Mouse (Mus musculus) forebrain, embryonic 13.5 days (tissue): Measurements from ENCODE around the gene Myh10. TPM values are rescaled to one million over a fixed set of nuclear protein-coding genes. Genes with fewer than 3 reads are reported as not detected.
A peak's percentile ranks its signal among the peaks of the same experiment; 100 is the strongest.

Experiments
- ATAC-seq: fragments of 200-750 bp; cut with Nextera tagmentation; 2 replicates; pipeline ENCODE4 v1.8.0; 2017
- H3K27ac ChIP-seq: fragments of 300-500 bp; sonication (generic); 2 replicates; pipeline ENCODE4 v1.5.1; 2015; ENCODE audit warnings: inconsistent platforms, mild to moderate bottlenecking, moderate library complexity
- H3K27me3 ChIP-seq: fragments of 300-500 bp; sonication (generic); 2 replicates; pipeline ENCODE4 v1.6.1; 2015; ENCODE audit warnings: mild to moderate bottlenecking, inconsistent platforms
- H3K36me3 ChIP-seq: fragments of 300-500 bp; sonication (generic); 2 replicates; pipeline ENCODE4 v1.6.1; 2015; ENCODE audit warnings: mild to moderate bottlenecking, inconsistent platforms; ENCODE audit not compliant: poor library complexity, severe bottlenecking
- H3K4me1 ChIP-seq: fragments of 300-500 bp; sonication (generic); 2 replicates; pipeline ENCODE4 v1.6.1; 2015; ENCODE audit warnings: inconsistent platforms
- H3K4me2 ChIP-seq: fragments of 300-500 bp; sonication (generic); 2 replicates; pipeline ENCODE4 v1.6.1; 2015; ENCODE audit warnings: inconsistent platforms, mild to moderate bottlenecking, moderate library complexity
- H3K4me3 ChIP-seq: fragments of 300-500 bp; sonication (generic); 2 replicates; pipeline ENCODE4 v1.5.1; 2015; ENCODE audit warnings: mild to moderate bottlenecking, inconsistent platforms
- H3K9ac ChIP-seq: fragments of 300-500 bp; sonication (generic); 2 replicates; pipeline ENCODE4 v1.6.1; 2015; ENCODE audit warnings: mild to moderate bottlenecking, inconsistent platforms
- H3K9me3 ChIP-seq: fragments of 300-500 bp; sonication (generic); replicated peaks from 2 replicates; pipeline ENCODE4 v1.6.1; 2016; ENCODE audit warnings: inconsistent platforms
- WGBS: fragments of 180-500 bp; shearing (Covaris S2); methylation state at CpG from one replicate; pipeline ENCODE4 v1.1.7; 2015; 5-methylcytosine and 5-hydroxymethylcytosine counted together
- polyA plus RNA-seq: library from polyadenylated mRNA; unstranded; fragments of >200 nt; fragmentation: Nextera tagmentation; extraction: Ambion mirVana; gene quantifications from 2 replicates; pipeline ENCODE4 v1.2.1, GENCODE M21; 2015

Gene Myh10
- polyA plus RNA-seq = 108 and 122 TPM in 2 replicates

DNA sequence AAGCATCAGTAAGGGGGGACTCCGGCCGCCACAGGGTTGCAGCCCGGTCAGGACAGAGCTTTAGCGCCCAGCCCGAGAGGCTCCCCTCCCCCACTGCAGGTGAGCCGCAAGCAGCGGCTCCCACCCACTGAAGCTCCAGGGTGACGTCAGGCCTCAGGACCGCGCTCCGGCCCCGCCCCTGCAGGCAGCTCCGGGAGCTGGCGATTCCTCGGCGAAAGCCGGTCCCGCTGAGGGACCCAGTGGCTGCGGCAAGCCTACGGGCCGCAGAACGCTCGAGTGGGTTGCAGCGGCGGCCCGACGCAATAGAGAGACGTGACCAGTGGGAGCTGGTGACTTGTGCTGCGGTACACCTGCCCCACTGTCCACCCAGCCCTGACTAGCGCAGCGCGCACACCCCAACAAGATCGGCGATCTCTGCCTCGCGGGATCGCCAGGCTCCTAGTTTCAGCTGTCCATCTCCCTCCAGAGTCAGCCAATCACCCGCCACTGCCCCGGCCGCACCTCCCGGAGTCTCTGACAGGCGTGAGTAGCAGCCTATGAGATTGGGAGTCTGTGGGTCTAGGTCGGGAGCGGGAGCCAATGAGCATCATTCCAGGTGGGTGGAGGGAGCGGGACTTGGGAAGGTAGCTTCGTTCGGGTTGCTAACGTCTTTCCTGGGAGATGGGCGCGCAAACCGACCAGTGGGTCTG is at the start of gene Myh10:
Myh10 (plus strand) TSS at position 239 of the 689 bp plus-strand sequence.
- H3K27ac ChIP-seq = peak within 1 kb of the TSS; percentile 96
- no peaks in the 10 kb centered on the region for H3K9me3 ChIP-seq
- ATAC-seq = peak; percentile 99
- no peaks in the 10 kb centered on the region for H3K27me3 ChIP-seq
- WGBS = under 1% methylated on average over 51 of the region's 51 CpGs
- peak within 1 kb of the TSS; percentile 96 for H3K4me3 ChIP-seq
- peak within 1 kb of the TSS; percentile 98 for H3K9ac ChIP-seq
- H3K36me3 ChIP-seq = no peaks in the 10 kb centered on the region
- H3K4me1 ChIP-seq = peaks cover 17% of the 10 kb centered on the region
- H3K4me2 ChIP-seq = peak within 1 kb of the TSS; percentile 76

DNA sequence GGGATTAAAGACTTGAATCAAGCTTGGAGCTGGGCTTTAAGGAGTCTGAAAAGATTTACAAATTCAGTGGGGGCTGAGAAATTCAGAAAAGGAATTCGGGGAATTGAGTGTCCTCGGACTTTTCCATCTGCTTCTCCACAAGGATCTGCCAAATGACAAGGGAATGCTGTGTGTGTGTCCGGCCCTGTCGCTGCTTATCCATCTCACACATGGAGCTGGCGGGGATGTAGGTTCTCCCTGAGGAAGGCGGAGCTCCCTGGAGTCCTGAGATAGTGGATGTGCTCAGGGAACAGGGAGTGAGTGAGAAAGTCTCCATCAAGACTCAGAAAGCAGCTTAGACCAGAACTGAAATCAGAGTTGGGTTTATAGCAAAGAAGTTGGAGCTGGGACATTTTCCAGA is 46.6 kb upstream of the Myh10 start:
- H3K4me2 ChIP-seq = no peak overlapping the region
- H3K36me3 ChIP-seq = no peaks in the 10 kb centered on the region
- no peak overlapping the region for H3K9ac ChIP-seq
- H3K4me3 ChIP-seq = no peak overlapping the region
- WGBS = 55% methylated on average over 6 of the region's 6 CpGs
- H3K4me1 ChIP-seq = no peaks in the 10 kb centered on the region
- no peaks in the 10 kb centered on the region for H3K9me3 ChIP-seq
- no peak for ATAC-seq
- no peaks in the 10 kb centered on the region for H3K27me3 ChIP-seq
- H3K27ac ChIP-seq = no peak overlapping the region

GRCm38 (mm10) chr11:68647808-68648207 is 43.6 kb upstream of the Myh10 start:
- H3K27me3 ChIP-seq = no peaks in the 10 kb centered on the region
- H3K9ac ChIP-seq = no peak overlapping the region
- no peak overlapping the region for H3K4me2 ChIP-seq
- no peak overlapping the region for H3K4me3 ChIP-seq
- H3K4me1 ChIP-seq = no peaks in the 10 kb centered on the region
- H3K27ac ChIP-seq = no peak overlapping the region
- no peaks in the 10 kb centered on the region for H3K9me3 ChIP-seq
- no peak for ATAC-seq
- 82% methylated on average over 5 of the region's 5 CpGs for WGBS
- H3K36me3 ChIP-seq = no peaks in the 10 kb centered on the region

GRCm38 (mm10) chr11:68648385-68649148 is 42.8 kb upstream of the Myh10 start:
- Histone ChIP-seq H3K4me2 (no peak overlapping the region), H3K9ac (no peak overlapping the region), H3K27me3 (no peaks in the 10 kb centered on the region), H3K27ac (no peak overlapping the region), H3K4me3 (no peak overlapping the region), H3K4me1 (no peaks in the 10 kb centered on the region), H3K36me3 (no peaks in the 10 kb centered on the region), H3K9me3 (no peaks in the 10 kb centered on the region)
- ATAC-seq = no peak
- WGBS = 77% methylated on average over 15 of the region's 16 CpGs

DNA sequence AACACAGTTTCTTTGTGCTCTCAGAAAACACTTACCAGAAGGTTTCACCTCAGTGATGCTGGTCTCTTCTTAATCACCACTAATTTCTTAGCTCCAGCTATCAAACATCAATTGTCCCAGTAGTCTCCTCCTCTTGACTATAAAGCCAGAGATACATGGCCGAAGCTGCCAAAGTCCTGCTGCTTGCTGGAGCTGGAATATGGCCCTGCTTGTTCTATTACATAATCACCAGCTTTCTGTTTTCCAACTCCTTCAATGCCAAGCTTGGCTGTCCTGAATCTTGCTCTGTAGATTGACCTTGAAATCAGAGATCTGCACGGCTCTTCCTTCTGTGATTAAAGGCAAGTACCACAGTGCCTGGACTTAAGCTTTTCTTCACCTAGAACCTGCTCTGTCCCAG is 39.8 kb upstream of the Myh10 start:
- Histone ChIP-seq H3K4me1 (no peaks in the 10 kb centered on the region), H3K9me3 (no peaks in the 10 kb centered on the region), H3K9ac (no peak overlapping the region), H3K4me2 (no peak overlapping the region), H3K4me3 (no peak overlapping the region), H3K27ac (no peak overlapping the region), H3K36me3 (no peaks in the 10 kb centered on the region), H3K27me3 (no peaks in the 10 kb centered on the region)
- 91% methylated on average over 2 of the region's 2 CpGs for WGBS
- ATAC-seq = no peak

DNA sequence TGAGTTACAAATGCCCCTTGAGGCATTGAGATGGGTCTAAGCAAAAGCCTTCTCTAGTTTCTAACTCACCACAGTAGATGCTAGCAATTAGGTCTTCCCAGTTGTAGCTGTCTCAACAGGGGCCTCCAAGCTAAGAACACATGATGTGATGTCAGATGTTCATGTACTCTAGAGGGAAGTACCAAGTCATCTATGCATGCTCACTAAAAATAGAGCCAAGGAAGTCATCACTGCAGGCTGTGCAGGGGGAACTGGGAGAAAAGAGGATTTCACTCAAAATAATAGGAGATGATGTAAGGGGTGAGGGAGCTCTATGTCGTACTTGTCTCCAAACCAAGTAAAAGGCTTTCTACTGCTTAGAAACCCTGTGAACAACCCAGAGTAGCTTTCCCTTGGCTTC is 35.8 kb upstream of the Myh10 start:
- WGBS = 57% methylated on average over 1 of the region's 1 CpGs
- no peaks in the 10 kb centered on the region for H3K9me3 ChIP-seq
- no peaks in the 10 kb centered on the region for H3K4me1 ChIP-seq
- no peak overlapping the region for H3K4me3 ChIP-seq
- no peaks in the 10 kb centered on the region for H3K27me3 ChIP-seq
- no peak overlapping the region for H3K9ac ChIP-seq
- H3K4me2 ChIP-seq = no peak overlapping the region
- no peaks in the 10 kb centered on the region for H3K36me3 ChIP-seq
- H3K27ac ChIP-seq = no peak overlapping the region
- ATAC-seq = no peak

DNA sequence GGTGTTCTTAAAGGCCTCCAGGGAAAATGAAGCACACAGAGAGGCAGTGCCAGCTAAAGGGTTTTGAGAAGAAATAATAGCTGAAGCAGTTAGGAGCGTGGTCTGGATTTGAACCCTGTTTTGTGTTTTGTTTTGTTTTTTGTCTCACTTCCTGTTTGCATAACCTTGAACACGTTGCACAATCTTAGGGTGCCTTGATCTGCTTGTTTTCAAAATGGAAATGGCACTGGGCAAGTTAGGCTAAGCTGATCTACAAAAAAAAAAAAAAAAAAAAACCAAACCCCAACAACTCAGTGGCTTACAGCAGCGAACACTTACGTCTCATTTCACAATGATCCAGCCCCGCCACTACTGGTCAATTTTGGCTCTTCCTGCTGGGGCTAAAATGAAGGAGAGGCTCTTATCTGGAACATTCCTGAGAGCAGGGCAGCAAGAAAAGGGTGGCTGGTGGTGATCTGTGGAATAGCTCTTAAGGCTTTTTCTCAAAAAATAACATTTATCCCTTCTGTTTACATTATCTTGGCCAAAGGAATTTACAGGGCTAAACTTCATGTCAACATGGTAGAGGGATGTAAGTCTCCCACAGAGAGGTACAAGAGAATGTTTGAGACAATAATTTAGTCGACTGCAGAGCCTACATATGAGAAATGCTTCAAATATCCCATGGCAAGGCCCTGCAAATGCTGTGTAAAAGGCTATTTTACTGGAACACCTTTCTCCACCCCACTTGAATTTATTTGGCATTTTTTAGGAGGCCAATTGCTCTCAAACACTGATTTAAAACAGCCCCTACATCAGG is 34.3 kb upstream of the Myh10 start:
- no peaks in the 10 kb centered on the region for H3K27me3 ChIP-seq
- H3K27ac ChIP-seq = no peak overlapping the region
- H3K4me3 ChIP-seq = no peak overlapping the region
- H3K9ac ChIP-seq = no peak overlapping the region
- H3K36me3 ChIP-seq = no peaks in the 10 kb centered on the region
- H3K4me1 ChIP-seq = no peaks in the 10 kb centered on the region
- no peaks in the 10 kb centered on the region for H3K9me3 ChIP-seq
- 59% methylated on average over 6 of the region's 6 CpGs for WGBS
- H3K4me2 ChIP-seq = no peak overlapping the region
- no peak for ATAC-seq

- Histone ChIP-seq H3K27me3 (no peaks in the 10 kb centered on the region), H3K9ac (no peak overlapping the region), H3K4me2 (no peak overlapping the region), H3K27ac (no peak overlapping the region), H3K4me1 (no peaks in the 10 kb centered on the region), H3K36me3 (no peaks in the 10 kb centered on the region), H3K9me3 (no peaks in the 10 kb centered on the region), H3K4me3 (no peak overlapping the region)
- WGBS = 73% methylated on average over 9 of the region's 9 CpGs
- ATAC-seq = no peak
These were observed 33.5 kb upstream of the Myh10 start for GRCm38 (mm10) chr11:68657811-68658210.

DNA sequence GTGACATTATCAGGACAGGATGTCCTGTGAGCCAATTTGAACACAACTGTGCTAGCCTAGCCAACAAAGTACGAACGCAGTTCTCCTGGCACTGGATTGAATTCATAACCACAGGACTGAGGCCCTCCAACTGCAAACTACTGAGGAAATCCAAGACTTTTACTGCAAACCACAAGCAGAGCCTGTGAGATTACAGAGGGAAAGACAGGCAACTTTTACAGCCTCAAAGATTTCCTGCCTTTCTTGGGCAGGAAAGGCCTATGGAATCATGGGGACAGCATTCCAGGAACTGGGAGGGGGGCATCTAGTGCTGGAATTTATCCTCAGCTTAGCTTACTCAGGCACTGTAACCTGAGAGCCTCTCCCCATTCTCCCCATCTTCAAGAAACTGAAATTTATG is 26.0 kb upstream of the Myh10 start:
- Histone ChIP-seq H3K9ac (no peak overlapping the region), H3K27ac (no peak overlapping the region), H3K36me3 (no peaks in the 10 kb centered on the region), H3K9me3 (no peaks in the 10 kb centered on the region), H3K4me1 (no peaks in the 10 kb centered on the region), H3K4me3 (no peak overlapping the region), H3K4me2 (no peak overlapping the region), H3K27me3 (no peaks in the 10 kb centered on the region)
- no peak for ATAC-seq
- 94% methylated on average over 2 of the region's 2 CpGs for WGBS

DNA sequence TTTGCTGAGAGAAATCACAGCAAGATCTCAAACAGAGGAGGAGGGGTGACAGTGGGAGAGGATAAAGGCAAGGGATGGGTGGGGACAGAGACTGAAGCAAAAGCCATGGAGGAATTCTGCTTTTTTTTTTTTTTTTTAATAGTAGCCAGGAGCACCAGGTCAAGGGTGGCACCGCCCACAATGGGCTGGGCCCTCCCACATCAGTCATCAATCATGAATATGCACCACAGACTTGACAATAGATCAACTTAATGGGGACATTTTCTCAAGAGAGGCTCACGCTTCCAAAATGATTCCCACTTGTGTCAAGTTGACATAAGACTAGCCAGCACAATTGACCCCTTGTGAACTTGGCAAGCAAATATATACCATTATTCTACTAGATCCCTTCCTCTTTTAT is 25.1 kb upstream of the Myh10 start:
- WGBS = 58% methylated on average over 2 of the region's 2 CpGs

GRCm38 (mm10) chr11:68672270-68672970 is 18.9 kb upstream of the Myh10 start:
- 76% methylated on average over 5 of the region's 5 CpGs for WGBS
- ATAC-seq = no peak
- H3K9ac ChIP-seq = no peak overlapping the region
- H3K27ac ChIP-seq = no peak overlapping the region
- no peak overlapping the region for H3K4me3 ChIP-seq
- no peaks in the 10 kb centered on the region for H3K27me3 ChIP-seq
- no peaks in the 10 kb centered on the region for H3K36me3 ChIP-seq
- H3K9me3 ChIP-seq = no peaks in the 10 kb centered on the region
- H3K4me2 ChIP-seq = no peak overlapping the region
- H3K4me1 ChIP-seq = no peaks in the 10 kb centered on the region

More for the DNA sequence above, 25.1 kb upstream of the Myh10 start:
- Histone ChIP-seq H3K4me3 (no peak overlapping the region), H3K4me1 (no peaks in the 10 kb centered on the region), H3K4me2 (no peak overlapping the region), H3K9me3 (no peaks in the 10 kb centered on the region), H3K27me3 (no peaks in the 10 kb centered on the region), H3K27ac (no peak overlapping the region), H3K9ac (no peak overlapping the region), H3K36me3 (no peaks in the 10 kb centered on the region)
- no peak for ATAC-seq

DNA sequence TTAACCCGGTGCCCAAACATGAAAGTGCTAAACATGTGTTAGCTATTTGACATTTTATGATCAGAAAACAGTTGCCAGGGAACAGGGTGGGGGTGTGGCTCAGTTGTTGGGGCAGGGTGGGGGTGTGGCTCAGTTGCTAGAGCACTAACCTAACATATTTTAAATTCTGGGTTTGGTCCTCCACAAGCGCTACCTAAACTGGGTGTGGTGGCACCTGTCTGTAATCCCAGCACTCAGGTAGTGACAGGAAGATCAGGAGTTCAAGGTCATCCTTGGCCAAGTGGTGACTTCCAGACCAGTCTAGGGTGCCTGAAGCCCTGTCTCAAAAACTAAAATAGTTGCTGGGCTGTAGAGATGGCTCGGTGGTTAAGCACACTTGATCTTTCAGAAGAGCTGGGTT is 17.3 kb upstream of the Myh10 start:
- Histone ChIP-seq H3K9me3 (no peaks in the 10 kb centered on the region), H3K27ac (no peak overlapping the region), H3K27me3 (no peaks in the 10 kb centered on the region), H3K4me3 (no peak overlapping the region), H3K4me2 (no peak overlapping the region), H3K9ac (no peak overlapping the region), H3K4me1 (no peaks in the 10 kb centered on the region), H3K36me3 (no peaks in the 10 kb centered on the region)
- no peak for ATAC-seq
- WGBS = 83% methylated on average over 3 of the region's 3 CpGs
